Mouse (Mus musculus): Measurements from ENCODE around the gene Lpcat4.
A peak's percentile ranks its signal among the peaks of the same experiment; 100 is the strongest.
"Not testable (repeated sequence)": the region's sequence is repeated elsewhere in the genome, so short reads cannot be mapped to it uniquely, and the experiment has no call there.

The Lpcat4 gene

GRCm38 (mm10) chr2:112261748-112262653, 22.7 kb downstream of the Lpcat4 start, which contains the start of gene Nop10:
Gene Nop10 (plus strand): TSS chr2:112261926.
- DNase-seq (ENCODE audit: low spot score in 2 of 2) = peak; percentile 70 to 80

GRCm38 (mm10) chr2:112262779-112263295, 23.6 kb downstream of the Lpcat4 start:
- DNase-seq (ENCODE audit: low spot score in 2 of 2) = no peak

GRCm38 (mm10) chr2:112264364-112264763, 25.1 kb downstream of the Lpcat4 start:
- no peak for DNase-seq (ENCODE audit: low spot score in 2 of 2)

DNA sequence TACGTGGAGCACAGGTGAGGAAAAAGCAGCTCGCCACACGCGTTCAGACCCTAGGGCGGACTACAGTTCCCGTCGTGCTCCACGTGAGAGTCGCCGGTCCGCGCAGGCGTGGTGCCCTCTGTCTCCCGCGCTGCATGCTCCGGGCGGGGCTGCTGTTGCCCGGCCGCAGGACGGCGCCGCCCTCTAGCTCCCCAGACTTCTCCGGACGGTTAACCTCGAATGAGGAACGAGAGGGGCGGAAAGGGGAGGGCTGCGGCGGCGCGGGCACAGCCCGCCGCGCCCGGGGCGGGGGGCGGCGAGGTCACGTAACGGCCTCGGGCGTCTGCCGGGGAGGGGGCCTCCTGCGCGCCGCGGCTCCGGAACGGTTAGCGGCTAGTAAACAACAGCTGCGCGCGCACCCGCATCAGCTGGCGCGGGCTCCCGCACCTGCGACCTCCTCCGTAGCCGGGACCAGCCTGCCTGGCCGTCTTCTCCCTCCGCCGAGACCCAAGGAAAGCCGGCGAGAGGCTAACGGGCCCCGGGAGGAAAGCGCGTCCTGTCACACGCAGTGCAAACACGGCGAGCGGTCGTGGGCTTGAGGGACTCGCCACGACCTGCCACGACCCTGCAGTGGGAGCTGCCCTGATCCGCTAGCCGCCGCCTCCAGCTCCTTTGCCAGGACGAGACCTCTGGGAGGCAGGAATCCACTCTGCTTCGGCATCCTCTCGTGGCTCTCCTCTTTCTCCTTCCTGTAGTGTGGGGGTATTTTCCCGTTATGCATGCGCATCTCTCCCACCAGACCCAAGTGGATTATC, 26.4 kb downstream of the Lpcat4 start, which contains the start of gene Slc12a6:
Gene Slc12a6 (plus strand): TSS at position 378 of the 794 bp plus-strand sequence.
- peak; percentile 86 to 93 for DNase-seq (ENCODE audit: low spot score in 2 of 2)

DNA sequence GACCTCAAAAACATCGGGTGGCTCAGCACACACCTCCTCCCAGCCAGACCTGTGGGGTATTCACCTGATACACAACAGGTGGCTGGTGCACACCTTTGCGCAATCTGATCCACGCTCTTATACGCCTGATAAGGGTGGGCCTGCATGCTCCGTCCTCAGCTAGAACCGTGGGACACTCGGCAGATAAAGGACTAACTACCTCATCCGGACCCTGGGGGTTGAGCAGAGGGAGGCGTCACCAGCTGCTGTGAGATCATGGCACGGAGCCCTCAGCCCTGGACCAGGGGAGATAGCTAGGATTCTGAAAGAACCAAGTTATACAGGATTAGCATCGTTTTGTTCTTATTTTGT, 26.9 kb downstream of the Lpcat4 start, which contains the start of gene Gm21985:
Gene Gm21985 (plus strand): TSS at position 73 of the 351 bp plus-strand sequence.
- peak in 1 of 2 experiments; percentile 35 for DNase-seq (ENCODE audit: low spot score in 2 of 2)

DNA sequence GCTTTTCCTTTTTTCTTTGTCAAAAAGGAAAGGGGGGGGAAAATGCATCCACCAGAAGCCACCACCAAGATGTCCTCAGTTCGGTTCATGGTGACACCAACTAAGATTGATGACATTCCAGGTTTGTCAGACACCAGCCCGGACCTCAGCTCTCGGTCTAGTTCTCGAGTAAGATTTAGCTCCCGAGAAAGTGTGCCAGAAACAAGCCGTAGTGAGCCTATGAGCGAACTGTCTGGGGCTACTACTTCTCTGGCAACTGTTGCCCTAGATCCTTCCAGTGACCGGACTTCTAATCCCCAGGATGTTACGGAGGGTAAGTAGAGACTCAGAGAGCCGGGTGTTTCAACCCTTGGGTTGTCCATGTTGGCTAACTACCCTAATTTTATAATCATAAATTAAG, 27.5 kb downstream of the Lpcat4 start:
- no peak for DNase-seq (ENCODE audit: low spot score in 2 of 2)

DNA sequence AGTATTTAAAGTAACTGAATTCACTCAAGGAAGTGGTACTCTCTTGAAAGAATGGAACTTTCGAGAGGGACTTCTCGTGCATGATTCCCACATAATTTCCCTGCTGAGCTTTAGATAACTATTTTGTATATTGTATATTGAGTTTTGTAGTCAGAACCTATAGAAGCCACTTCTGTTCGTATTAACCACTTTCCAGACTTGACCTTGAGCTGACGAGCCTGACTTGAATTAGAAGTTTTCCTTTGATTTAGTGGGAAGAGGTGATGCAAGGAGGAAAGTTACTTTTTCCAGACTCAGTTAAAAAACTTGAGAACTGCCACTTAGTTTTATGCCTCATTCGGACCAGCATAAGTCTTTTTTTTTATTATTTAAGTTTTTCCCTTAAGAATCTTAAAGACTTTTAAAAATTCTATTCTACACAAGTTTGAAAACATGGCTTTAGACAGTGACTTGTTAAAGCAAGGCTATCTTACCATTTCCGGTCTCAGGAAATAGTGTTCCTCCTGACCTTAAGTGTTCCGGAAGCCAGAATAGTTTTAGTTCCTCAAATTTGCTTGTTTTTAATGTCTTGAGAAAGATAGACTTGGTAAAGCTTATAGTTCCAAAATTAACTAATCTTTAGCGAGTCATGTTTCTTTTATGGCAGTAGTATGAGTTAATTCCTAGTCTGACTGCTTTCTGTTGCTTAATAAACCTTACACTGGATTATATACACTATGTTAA, 28.4 kb downstream of the Lpcat4 start:
- no peak for DNase-seq (ENCODE audit: low spot score in 2 of 2)

DNA sequence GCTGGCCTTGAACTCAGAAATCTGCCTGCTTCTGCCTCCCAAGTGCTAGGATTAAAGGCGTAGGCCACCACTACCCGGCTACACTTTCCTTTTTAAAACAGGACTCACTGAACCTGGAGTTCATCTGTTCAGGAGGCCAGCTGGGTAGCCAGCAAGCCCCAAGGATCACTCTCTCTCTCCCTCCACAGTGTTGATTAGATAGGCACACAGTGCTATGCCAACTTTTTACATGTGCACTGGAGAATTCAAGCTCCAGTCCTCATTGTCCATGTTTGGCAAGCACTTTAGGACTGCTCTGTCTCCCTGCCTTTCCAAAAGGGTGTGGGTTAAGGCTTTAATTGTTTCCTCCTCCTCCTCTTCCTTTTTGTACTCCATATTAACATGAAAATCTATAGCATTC, 30.7 kb downstream of the Lpcat4 start:
- DNase-seq (ENCODE audit: low spot score in 2 of 2) = no peak

GRCm38 (mm10) chr2:112272909-112273308, 33.6 kb downstream of the Lpcat4 start:
- no peak for DNase-seq (ENCODE audit: low spot score in 2 of 2)

DNA sequence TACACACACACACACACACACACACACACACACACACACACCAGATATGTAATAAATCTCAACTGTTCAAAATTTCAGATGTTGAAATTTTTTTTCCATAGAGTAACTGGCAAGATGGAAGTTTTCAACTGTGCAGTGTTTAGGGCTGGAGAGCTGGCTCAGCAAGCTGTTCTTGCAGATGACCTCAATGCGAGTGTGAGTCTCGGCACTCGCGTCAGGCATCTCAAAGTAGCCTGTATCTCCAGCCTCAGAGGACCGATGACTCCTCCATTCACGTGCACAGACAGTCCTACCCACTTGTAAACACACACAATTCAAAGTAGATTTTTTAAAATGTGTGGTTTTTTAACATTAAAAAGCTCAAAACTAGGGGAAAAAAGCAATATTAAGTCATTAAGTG, 34.2 kb downstream of the Lpcat4 start:
- no peak for DNase-seq (ENCODE audit: low spot score in 2 of 2)

- no peak for DNase-seq (ENCODE audit: low spot score in 2 of 2)
Observed at GRCm38 (mm10) chr2:112276870-112277269, 37.6 kb downstream of the Lpcat4 start.

DNA sequence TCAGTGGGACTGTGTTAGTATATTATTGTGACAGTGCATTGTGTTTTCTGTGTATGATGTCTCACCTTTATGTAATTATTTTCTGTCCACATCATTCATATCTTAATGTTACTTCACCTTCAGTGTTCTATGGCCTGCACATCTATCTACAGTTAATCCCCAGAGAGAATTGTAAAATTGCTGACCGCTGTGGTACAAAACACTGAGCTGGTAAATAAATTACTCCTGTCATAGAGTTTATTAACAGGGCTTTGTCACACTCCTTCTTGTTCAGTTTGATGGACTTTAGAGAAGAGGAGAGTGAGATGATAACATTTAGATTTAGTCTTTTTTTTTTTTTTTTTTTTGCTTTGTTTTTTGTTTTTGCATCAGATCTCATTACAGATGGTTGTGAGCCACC, 43.6 kb downstream of the Lpcat4 start:
- no peak for DNase-seq (ENCODE audit: low spot score in 2 of 2)

DNA sequence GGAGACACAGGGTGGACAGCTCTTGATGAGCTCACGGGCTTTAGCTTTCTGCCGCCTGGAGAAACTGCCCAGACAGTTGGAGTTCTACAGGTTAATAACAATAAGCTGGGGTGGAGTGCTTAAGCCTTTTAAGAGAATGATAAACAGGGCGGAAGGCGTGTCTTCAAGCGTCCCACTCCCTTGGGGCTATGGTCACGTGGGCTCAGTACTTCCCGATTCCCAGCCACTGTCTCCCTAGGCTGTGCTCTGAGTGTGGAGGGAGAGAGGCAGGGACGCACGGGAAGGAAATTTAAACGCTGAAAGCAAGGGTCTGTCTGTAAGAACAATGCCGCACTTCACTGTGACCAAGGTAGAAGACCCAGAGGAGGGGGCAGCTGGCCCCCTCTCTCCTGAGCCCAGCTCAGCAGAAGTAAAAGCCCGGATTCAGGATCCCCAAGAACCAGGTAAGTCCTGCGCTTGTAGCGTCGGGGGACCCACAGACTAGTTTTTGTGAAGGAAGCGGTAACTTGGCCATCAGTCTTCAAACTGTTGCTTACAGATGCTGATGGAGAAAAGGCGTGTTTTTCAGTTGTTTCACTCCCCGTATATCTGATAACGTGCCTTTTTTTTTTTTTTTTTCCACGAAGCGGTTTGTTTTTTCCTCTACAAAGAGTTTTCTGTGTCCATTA, 45.2 kb downstream of the Lpcat4 start:
- peak; percentile 57 to 66 for DNase-seq (ENCODE audit: low spot score in 2 of 2)

GRCm38 (mm10) chr2:112285031-112285390, 45.7 kb downstream of the Lpcat4 start:
- no peak for DNase-seq (ENCODE audit: low spot score in 2 of 2)

- not testable (repeated sequence) for DNase-seq (ENCODE audit: low spot score in 2 of 2)
Observed at GRCm38 (mm10) chr2:112286062-112286461, 46.8 kb downstream of the Lpcat4 start.

DNA sequence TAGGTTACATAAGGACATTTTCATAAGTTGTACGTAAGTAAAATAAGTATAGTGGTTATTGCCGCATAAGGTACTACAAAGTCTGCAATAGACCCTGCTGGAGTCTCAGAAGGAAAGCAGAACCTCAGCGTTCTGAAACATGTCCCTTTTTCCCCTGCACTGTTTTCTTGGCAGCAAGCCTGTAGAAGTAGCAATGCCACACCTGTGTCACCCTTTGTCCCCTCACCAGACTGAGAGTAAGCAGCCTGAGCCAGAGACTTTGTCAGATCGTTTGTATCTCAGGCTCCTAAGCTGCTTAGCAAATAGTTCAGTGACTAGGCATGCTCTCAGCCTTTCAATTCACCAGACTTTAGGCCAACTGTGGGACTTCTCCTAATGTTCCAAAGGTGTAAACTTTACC, 47.8 kb downstream of the Lpcat4 start:
- peak in 1 of 2 experiments; percentile 17 for DNase-seq (ENCODE audit: low spot score in 2 of 2)

GRCm38 (mm10) chr2:112289507-112289906, 50.2 kb downstream of the Lpcat4 start:
- no peak for DNase-seq (ENCODE audit: low spot score in 2 of 2)

GRCm38 (mm10) chr2:112292823-112293222, 53.6 kb downstream of the Lpcat4 start:
- DNase-seq (ENCODE audit: low spot score in 2 of 2) = no peak

DNA sequence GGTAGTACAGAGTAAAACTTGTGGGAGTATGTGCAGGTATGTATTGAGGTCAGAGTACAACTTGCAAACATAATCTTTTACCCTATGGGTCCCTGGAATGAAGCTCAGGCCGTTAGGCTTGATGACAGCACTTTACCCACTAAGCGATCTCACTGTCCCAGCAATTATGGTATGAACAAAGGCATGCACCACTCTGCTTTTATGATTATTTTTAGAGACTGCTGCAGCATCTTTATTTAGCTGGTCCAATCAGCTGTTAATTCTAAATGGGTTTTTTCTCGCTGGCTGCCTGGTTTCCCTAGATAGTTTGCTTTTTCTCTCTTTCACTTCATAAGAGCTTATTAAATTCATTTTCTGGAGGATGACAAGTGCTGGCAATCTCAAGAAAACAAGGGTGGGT, 56.9 kb downstream of the Lpcat4 start:
- no peak for DNase-seq (ENCODE audit: low spot score in 2 of 2)

Measured in urinary bladder, postnatal 36 days (tissue).